Mouse (Mus musculus) stomach, postnatal 0 days (tissue): ENCODE results near the gene Dsn1. TPM values are rescaled to one million over a fixed set of nuclear protein-coding genes. Genes with fewer than 3 reads are reported as not detected.

ENCODE experiments used
- ATAC-seq: fragments of 200-750 bp; cut with Nextera tagmentation; 2 replicates; pipeline ENCODE4 v1.8.0; 2017; ENCODE audit not compliant: low FRiP score, low TSS enrichment
- DNase-seq: peaks from one replicate; pipeline ENCODE4 v3.0.0-alpha.2; 2016; ENCODE audit warnings: low spot score
- H3K27ac ChIP-seq: fragments of 300-500 bp; sonication (generic); replicated peaks from 2 replicates; pipeline ENCODE4 v1.5.1; 2014; ENCODE audit warnings: mild to moderate bottlenecking, control low read depth
- H3K27me3 ChIP-seq: fragments of 300-500 bp; sonication (generic); 2 replicates; pipeline ENCODE4 v1.6.1; 2014; ENCODE audit warnings: low read length; ENCODE audit not compliant: control insufficient read depth, insufficient read depth
- H3K36me3 ChIP-seq: fragments of 300-500 bp; sonication (generic); 2 replicates; pipeline ENCODE4 v1.6.1; 2014; ENCODE audit warnings: low read length, mixed read lengths; ENCODE audit not compliant: control insufficient read depth, insufficient read depth
- H3K4me1 ChIP-seq: fragments of 300-500 bp; sonication (generic); replicated peaks from 2 replicates; pipeline ENCODE4 v1.6.1; 2014; ENCODE audit warnings: antibody characterized with exemption; ENCODE audit not compliant: control insufficient read depth, insufficient read depth
- H3K4me2 ChIP-seq: fragments of 300-500 bp; sonication (generic); replicated peaks from 2 replicates; pipeline ENCODE4 v1.6.1; 2014; ENCODE audit warnings: low read depth, mild to moderate bottlenecking, control low read depth, moderate library complexity
- H3K4me3 ChIP-seq: fragments of 300-500 bp; sonication (generic); 2 replicates; pipeline ENCODE4 v1.5.1; 2014; ENCODE audit warnings: low read depth, low read length, control low read depth
- H3K9ac ChIP-seq: fragments of 300-500 bp; sonication (generic); 2 replicates; pipeline ENCODE4 v1.6.1; 2014; ENCODE audit warnings: mild to moderate bottlenecking, low read length, control low read depth, mixed read lengths
- H3K9me3 ChIP-seq: fragments of 300-500 bp; sonication (generic); 2 replicates; pipeline ENCODE4 v1.6.1; 2016; ENCODE audit warnings: low read length; ENCODE audit not compliant: control insufficient read depth
- CTCF ChIP-seq: IDR thresholded peaks from 2 replicates; pipeline ENCODE4 v1.5.1; 2016; ENCODE audit warnings: antibody characterized with exemption, low read depth, mild to moderate bottlenecking, moderate library complexity
- EP300 ChIP-seq: optimal IDR thresholded peaks from 2 replicates; pipeline ENCODE3; 2016; ENCODE audit warnings: antibody characterized with exemption
- WGBS: fragments of 180-500 bp; shearing (Covaris S2); extraction: QIAGEN DNeasy Blood & Tissue Kit; methylation state at CpG from one replicate; pipeline ENCODE4 v1.1.7; 2014; 5-methylcytosine and 5-hydroxymethylcytosine counted together
- polyA plus RNA-seq: library from polyadenylated mRNA; unstranded; fragments of >200 nt; fragmentation: Nextera tagmentation; extraction: Ambion mirVana; gene quantifications from 2 replicates; pipeline ENCODE4 v1.2.1, GENCODE M21; 2015

Gene Dsn1
- polyA plus RNA-seq, 1 experiment from 2014 or later, result 7.9 TPM

GRCm38 (mm10) chr2:156956306-156956705 lies 50.6 kb downstream of the Dsn1 start:
- Histone ChIP-seq H3K36me3 (no peaks in the 10 kb centered on the region), H3K9ac (no peak overlapping the region), H3K27me3 (no peaks in the 10 kb centered on the region), H3K4me1 (no peaks in the 10 kb centered on the region), H3K4me2 (no peak overlapping the region), H3K27ac (no peak overlapping the region), H3K4me3 (no peak overlapping the region), H3K9me3 (no peaks in the 10 kb centered on the region)
- WGBS, result 72% methylated on average over 7 of the region's 7 CpGs
- no peak for TF ChIP-seq CTCF
- no peak for TF ChIP-seq EP300
- ATAC-seq (no peak), DNase-seq (no peak)

GRCm38 (mm10) chr2:156954463-156954862 lies 52.5 kb downstream of the Dsn1 start:
- Histone ChIP-seq H3K36me3 (no peaks in the 10 kb centered on the region), H3K4me3 (no peak overlapping the region), H3K27me3 (no peaks in the 10 kb centered on the region), H3K27ac (no peak overlapping the region), H3K4me2 (no peak overlapping the region), H3K9me3 (no peaks in the 10 kb centered on the region), H3K4me1 (no peaks in the 10 kb centered on the region), H3K9ac (no peak overlapping the region)
- 90% methylated on average over 5 of the region's 5 CpGs for WGBS
- DNase-seq (no peak), ATAC-seq (no peak)
- no peak for TF ChIP-seq EP300
- no peak for TF ChIP-seq CTCF

- 67% methylated on average over 10 of the region's 10 CpGs for WGBS
- H3K27ac ChIP-seq, result no peak overlapping the region
- H3K4me1 ChIP-seq, result no peaks in the 10 kb centered on the region
- ATAC-seq, result peak; percentile 94
- TF ChIP-seq CTCF (no peak), EP300 (no peak)
- H3K36me3 ChIP-seq, result 0 out of 2 replicates have a peak, but pooled peaks cover 8% of the 10 kb centered on the region
- no peaks in the 10 kb centered on the region for H3K9me3 ChIP-seq
- H3K4me2 ChIP-seq, result no peak overlapping the region
- H3K27me3 ChIP-seq, result no peaks in the 10 kb centered on the region
- peak; percentile 49 for DNase-seq
- no peak overlapping the region for H3K9ac ChIP-seq
- H3K4me3 ChIP-seq, result no peak overlapping the region
Observed at GRCm38 (mm10) chr2:156951301-156952094, 55.5 kb downstream of the Dsn1 start.

- WGBS, result 92% methylated on average over 3 of the region's 3 CpGs
- H3K4me2 ChIP-seq, result no peak overlapping the region
- H3K4me3 ChIP-seq, result no peak overlapping the region
- ATAC-seq (no peak), DNase-seq (no peak)
- H3K9me3 ChIP-seq, result no peaks in the 10 kb centered on the region
- H3K9ac ChIP-seq, result no peak overlapping the region
- no peaks in the 10 kb centered on the region for H3K4me1 ChIP-seq
- no peak overlapping the region for H3K27ac ChIP-seq
- H3K36me3 ChIP-seq, result 0 out of 2 replicates have a peak, but pooled peaks cover 8% of the 10 kb centered on the region
- TF ChIP-seq EP300 (no peak), CTCF (no peak)
- no peaks in the 10 kb centered on the region for H3K27me3 ChIP-seq
Observed at GRCm38 (mm10) chr2:156950816-156951215, 56.1 kb downstream of the Dsn1 start.

Other genes starting within 250 kb of the Dsn1 start
- gene Myl9, start 231.7 kb downstream of the Dsn1 start, polyA plus RNA-seq, result 2,268 and 2,333 TPM in 2 replicates
- gene Tgif2, start 167.1 kb downstream of the Dsn1 start, polyA plus RNA-seq, result 11.9 and 13.3 TPM in 2 replicates
- gene 4930518I15Rik, start 149.2 kb downstream of the Dsn1 start, polyA plus RNA-seq, result 2.4 and 2.7 TPM in 2 replicates
- 221 and 227 TPM in 2 replicates for gene Rab5if, start 144.0 kb downstream of the Dsn1 start, polyA plus RNA-seq
- gene Sla2, start 120.0 kb downstream of the Dsn1 start, polyA plus RNA-seq, result 0.10 and 0.17 TPM in 2 replicates
- 21.1 and 22.4 TPM in 2 replicates for gene Ndrg3, start 15.1 kb downstream of the Dsn1 start, polyA plus RNA-seq
- 0.65 and 0.86 TPM in 2 replicates for gene Soga1, start 72.1 kb upstream of the Dsn1 start, polyA plus RNA-seq
- not detected in 2 replicates for gene Tldc2, start 79.9 kb upstream of the Dsn1 start, polyA plus RNA-seq
- gene Samhd1, start 128.1 kb upstream of the Dsn1 start, polyA plus RNA-seq, result 16.1 and 17.4 TPM in 2 replicates
- gene Rbl1, start 197.4 kb upstream of the Dsn1 start, polyA plus RNA-seq, result 9.1 and 10.2 TPM in 2 replicates